Mouse (Mus musculus): ENCODE results near the gene Srrm1.

Srrm1 gene

DNA sequence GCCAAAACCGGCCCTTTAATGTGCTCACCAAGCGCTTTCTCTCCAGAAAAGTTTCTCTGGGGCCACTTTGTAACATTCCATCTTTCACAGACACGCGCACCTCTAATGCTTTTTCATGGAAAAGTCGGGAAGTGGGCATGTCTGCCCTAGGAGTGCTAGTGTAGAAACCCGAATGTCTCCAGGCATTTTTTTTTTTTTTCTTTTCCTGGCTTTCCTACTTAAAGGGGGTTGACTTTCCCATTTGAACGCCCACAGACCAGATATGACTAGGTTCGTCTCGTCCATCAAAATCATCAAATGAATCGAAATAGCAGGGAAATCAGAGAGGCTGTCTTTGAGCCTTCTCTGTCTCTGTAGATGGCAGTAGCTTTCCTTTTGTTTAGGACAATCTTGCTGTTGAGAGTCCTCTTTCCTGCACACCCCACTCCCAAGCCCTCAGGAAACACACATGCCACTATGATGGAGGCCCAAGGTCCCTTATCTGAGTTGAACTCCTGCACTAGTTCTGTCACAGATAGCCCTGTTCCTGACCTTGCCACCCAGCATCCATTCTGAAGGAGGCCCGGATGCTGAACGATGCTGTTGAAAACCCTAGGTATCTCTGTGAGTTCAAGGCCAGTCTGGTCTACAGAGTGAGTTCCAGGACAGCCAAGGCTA is 801 bp upstream of the Srrm1 start:
- DNase-seq (ENCODE audit: low read depth, low spot score) = no peak

DNA sequence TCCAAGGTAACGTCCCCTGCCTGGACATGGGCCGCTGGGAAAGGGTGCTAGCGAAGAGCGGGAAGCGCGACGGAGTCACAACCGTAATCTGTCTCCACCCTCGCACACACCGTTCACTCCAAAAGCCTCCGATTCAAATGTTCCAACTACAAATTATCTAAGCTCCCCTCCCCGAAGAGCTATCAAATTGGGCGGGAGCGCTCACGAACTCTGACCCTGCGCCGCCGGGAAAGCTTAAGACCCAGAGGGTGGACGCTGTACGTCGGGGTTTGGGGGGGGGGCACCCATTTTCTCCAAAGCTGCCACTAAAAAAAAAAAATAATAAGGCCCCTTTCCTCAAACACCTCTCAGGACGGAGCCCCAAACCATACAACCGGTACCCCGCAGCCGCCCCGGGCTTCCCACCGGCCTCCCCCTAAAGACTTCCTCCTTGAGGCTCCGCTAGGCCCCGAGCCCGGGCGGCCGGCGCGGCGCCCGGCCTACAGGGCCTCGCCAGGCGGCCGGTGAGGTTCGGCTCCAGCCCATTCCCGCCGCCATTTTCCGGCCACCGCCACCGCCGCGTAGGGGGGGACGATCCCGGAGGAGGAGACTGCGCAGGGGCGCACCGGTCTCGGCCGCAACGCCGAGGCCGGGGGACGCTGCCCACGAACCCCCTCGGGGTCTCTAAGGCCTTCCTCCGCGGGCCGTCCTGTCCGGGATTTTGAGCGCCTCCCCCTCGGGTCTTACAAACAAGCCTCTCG is 625 bp downstream of the Srrm1 start:
- DNase-seq (ENCODE audit: low read depth, low spot score) = peak; percentile 27

DNA sequence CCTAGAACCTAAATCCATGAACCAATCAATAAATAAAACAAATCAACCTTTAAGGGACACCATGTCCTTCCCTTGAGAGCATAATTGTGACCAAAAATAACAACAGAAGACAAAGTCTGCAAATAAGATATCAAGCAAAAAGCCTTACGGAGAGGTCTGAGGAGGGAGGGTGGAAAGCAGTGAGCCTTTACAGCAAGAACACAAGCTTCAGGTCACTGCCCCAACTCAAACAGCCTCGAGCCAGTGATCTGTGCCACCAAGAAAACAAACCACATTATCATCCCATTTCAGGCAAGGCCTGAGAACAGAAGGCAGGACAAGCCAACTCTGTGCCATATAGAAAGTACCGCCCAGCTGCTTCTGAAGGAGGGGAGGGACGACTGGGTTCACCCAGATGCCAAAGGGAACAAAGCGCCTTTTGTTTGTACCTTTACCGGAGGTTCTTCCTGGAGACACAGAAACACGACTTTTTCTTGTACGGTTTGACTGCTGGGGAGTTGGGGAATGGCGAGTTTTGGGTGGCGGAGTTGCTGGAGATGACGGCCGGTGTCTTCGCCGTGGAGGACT is 15.7 kb downstream of the Srrm1 start:
- peak; percentile 17 for DNase-seq (ENCODE audit: low read depth, low spot score)

DNA sequence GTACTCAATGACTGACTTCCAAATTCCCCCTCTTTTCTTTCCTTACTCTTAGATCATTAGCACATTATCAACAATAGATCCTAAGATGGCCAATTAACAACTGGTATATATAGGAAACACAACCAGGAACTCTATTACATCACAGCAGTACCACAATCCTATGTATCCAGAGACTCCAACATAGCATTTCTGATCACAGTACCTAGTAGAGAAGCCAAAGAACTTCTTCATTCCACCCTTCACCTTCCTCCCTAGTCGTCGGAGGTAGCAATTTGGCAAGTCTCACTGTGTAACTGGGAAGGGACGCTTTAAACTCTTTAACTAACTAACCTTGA is 17.1 kb downstream of the Srrm1 start:
- DNase-seq (ENCODE audit: low read depth, low spot score) = no peak

DNA sequence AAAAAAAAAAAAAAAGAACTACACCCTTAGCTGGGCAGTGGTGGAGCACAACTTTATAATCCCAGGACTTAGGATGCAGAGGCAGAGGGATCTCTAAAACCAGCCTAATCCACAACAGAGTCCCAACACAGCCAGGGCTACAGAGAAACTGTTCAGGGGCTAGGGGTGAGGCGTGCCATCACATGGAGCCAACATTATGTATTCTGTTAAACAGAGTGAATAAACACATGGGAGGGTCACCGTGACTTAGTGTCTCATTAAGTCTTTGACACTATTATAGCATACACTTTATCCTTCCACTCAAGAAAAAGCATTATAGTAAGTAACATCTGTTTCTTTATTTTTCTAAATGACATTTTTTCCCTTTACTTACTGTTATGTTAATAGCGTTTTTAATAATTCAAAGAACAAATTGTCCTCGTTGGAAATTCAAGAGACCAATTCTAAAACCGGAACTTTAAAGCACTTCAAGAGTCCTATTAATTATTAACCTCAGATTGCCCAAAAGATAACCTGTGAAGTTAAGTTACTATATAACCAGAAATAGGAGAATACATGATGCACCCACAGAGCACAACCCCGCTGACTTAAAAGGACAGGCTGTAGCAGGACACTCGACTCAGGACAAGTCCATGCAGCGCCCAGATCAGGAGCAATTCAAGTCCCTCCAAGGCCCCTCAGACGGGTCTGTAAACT is 17.6 kb downstream of the Srrm1 start:
- no peak for DNase-seq (ENCODE audit: low read depth, low spot score)

DNA sequence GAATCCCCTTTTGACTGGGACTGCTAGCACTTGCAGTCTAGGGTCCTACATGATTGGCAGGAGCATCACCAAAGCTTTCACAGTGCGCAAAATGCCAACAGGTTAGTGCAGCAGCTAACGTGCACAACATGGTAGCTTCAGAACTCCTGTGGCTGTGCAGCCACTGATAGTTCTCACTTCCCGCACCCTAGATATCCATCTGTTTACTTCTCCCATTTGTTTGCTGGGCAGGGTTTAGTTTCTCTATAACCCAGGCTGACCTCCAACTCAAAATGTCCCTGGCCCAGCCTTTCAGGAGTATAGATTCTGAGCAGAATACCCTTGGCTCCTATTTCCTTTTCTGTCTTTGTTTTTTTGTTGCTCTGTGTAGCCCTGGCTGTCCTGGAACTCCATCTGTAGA is 26.7 kb downstream of the Srrm1 start:
- DNase-seq (ENCODE audit: low read depth, low spot score) = no peak

DNA sequence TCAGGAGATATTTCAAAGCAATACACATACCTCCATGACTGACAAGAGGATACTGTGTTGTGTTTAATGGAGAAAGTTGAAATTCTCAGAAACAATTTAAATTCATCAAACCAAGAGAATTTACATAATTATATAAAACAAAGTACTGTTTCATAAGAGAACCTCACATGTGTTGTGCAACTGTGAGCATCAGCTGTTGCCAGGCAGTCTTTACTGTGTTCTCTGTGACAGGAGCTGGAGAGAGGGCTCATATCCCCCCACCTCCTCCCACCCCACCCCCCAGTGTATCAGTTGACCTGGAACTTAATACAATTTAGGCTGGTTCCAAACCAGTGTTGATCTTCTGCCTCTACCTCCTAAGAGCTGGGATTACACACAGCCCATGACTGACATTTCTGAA is 27.1 kb downstream of the Srrm1 start:
- no peak for DNase-seq (ENCODE audit: low read depth, low spot score)

DNA sequence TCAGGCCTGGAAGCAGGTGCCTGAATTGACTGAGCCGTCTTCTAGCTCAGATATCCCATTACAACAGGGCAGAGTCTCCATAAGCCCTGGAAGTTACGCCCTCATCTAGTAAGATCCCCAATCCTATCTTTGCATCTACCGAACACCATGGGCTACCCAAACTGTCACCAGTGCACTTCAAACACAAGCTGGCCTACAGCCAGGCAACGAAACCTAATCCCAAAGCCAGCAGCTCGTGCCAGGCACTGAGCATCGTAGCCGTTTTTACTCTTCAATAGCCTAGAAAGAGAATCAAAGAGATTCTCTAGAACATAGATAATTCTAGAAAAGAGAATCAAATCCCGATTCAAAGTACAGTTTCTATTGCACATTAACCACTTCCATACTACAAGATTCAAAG is 30.1 kb downstream of the Srrm1 start:
- DNase-seq (ENCODE audit: low read depth, low spot score) = no peak

DNA sequence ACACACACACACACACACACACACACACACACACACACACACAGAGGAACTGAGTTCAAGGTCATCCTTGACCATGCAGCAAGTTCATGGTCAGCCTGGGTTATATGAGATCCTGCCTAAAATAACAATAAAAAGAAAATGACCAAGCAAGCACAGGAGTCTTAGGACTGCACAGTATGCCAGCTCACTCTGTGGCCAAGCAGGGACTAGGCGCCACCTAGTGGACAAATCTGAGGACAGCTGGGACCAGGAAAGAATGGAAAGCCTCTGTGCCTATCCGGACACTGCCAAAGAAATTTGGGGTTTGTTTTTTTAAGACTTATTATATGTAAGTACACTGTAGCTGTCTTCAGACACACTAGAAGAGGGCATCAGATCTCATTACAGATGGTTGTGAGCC is 35.2 kb downstream of the Srrm1 start:
- DNase-seq (ENCODE audit: low read depth, low spot score) = peak; percentile 83

DNA sequence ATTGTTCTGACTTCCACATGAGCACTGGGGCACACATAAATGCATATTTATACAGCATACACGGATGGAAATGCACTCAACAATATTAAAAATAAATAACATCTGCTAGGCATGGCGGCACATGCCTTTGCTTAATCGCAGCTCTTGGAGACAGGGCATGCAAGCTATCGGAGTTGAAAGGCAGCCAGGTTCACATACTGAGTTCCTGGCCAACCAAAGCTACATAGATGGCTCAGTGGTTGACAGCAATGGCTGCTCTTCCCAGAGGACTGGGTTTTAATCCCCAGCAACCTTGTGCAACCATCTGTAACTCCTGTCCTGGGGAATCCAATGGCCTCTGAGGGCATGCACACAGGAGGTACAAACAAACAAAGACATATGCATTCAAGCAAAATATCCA is 35.6 kb downstream of the Srrm1 start:
- DNase-seq (ENCODE audit: low read depth, low spot score) = no peak

DNA sequence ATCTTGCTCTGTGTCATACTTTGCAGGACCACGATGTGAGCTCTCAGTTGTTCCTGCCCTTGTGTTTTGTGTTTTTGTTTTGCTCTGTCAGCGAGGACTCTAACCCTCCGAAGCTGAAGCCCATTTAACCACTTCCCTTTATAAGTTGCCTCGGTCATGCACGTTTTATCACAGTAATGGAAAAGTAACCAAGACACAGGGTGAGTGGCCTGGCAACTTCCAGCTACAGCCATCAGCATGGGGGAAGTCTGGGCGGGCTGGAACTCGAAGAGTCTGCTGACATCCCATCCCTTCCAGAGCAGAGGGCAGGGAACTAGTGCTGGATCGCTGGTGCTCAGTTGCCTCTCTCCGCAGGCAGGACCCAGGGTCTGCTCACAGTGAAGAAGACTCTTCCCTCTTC is 37.8 kb downstream of the Srrm1 start:
- no peak for DNase-seq (ENCODE audit: low read depth, low spot score)

DNA sequence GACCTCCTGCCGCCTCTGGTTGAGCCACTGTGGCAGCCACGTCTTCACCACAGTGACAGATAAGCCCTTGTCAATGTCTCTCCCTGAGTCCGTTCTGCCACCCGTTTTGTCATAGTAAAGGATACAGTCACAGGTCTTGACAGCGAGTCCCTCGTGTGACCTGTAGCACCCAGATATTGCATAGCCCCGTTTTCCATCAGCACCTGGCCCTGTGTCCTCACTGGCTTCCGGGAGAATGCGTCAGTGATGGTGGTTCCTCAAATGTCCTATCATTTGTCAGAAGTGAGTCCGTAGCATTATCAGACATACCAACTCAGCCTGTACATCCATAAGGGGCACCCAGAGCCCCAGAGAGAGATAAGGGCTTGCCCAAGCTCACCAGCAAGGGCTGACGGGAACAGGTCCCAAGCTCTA is 38.7 kb downstream of the Srrm1 start:
- DNase-seq (ENCODE audit: low read depth, low spot score) = no peak

DNA sequence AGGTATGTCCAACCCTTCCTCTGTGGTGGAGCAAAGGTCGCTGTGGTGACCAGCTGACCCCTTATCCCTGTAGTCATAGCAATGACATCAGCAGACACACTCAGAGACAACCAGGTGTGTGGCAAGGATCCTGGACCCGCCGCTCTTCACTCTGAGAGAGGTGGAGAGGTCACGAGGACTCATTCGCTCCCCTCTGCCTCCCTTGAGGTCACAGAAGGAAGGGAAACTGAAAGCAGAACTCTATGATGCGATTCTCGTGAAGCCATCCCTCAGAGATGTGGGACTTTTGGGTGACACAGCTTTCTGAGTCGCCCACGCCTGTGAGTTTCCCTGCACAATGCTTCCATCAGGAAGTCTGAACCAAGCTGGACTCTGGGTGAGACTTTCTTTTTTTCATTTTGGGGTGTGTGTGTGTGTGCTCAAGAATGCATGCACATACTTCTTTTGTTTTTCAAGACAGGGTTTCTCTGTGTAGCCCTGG is 39.3 kb downstream of the Srrm1 start:
- DNase-seq (ENCODE audit: low read depth, low spot score) = no peak

DNA sequence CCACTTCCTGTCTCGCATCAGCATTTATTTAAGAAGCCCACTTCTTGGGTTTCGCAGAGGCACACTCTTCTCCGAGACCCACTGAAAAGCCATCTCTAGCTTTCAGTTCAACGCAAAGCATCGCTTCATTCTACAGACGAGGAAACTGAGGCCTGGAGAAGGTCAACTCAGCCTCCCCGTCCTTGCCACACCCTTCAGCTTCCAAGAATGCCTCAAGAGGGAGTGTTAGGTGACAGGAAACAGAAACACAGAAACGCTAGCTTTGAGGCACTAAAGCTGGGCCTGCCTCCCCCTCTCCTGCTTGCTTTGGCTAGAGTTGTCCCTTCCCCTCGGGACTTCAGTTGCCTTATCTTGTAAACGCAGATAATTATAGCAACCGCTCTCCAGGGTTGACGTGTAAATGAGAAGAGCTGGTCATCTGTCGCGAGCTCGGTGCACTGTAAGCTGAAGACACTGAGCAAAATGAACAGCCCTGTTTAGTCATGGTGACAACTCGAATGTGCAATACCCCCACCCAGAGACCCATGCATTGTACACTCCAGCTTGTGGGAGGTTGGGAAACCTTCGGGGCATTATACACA is 39.9 kb downstream of the Srrm1 start:
- no peak for DNase-seq (ENCODE audit: low read depth, low spot score)

DNA sequence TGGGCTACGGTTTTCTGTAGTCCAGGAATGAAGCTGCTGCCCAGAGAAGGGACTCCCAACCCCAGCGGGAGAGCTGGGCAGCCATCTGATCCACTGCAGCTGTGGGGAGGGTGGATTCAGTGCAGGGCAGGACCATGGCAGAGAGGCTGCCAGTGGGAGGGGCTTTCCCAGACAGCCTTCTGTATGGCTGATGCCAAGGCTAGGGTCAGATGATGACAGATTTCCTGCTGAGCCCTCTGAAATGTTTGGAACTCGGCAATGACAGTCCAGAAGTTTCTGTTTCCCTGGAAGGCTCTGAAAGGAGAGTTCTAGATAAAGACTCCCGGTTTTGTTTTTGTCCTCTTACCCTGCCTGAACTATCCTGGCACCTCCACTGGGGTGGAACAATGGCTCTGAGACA is 40.4 kb downstream of the Srrm1 start:
- no peak for DNase-seq (ENCODE audit: low read depth, low spot score)

DNA sequence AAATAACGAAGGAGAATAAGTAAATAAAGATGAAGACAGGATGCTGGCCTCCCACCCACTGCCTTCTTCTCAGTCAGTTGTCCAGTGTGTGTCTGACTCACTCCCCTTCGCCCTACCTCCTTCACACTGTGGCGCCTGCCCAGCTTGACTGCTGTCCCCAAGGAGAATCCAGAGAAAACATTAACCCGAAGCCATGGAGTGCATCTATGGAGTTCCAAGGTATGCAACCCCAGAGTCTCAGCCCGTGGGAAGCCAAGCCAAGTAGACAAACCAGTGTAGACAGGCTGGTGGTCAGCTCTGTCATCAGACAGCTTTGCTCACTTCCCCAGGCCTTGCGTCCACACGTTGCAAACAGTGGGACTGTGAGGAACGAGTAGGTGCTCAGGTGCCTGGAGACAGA is 42.8 kb downstream of the Srrm1 start:
- DNase-seq (ENCODE audit: low read depth, low spot score) = no peak

DNA sequence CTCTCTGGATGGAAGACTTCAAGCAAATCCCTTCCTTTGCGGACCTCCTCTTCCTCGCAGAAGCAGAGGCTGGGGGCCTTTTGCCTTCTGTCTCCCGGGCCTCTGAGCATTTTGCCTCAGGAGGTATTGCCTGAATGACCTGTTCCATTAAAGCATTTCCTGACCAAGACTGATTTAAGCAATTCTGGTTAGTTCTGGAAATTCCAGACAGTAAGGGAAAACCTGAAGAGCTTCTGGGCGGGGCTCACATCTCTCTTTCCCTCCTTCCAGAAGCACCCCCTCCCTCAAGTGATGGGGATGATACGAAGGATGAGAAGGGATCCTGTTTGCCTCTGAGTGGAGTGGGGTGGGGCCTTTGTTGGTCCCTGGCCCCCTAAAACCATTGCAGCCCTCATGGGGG is 43.4 kb downstream of the Srrm1 start:
- no peak for DNase-seq (ENCODE audit: low read depth, low spot score)

DNA sequence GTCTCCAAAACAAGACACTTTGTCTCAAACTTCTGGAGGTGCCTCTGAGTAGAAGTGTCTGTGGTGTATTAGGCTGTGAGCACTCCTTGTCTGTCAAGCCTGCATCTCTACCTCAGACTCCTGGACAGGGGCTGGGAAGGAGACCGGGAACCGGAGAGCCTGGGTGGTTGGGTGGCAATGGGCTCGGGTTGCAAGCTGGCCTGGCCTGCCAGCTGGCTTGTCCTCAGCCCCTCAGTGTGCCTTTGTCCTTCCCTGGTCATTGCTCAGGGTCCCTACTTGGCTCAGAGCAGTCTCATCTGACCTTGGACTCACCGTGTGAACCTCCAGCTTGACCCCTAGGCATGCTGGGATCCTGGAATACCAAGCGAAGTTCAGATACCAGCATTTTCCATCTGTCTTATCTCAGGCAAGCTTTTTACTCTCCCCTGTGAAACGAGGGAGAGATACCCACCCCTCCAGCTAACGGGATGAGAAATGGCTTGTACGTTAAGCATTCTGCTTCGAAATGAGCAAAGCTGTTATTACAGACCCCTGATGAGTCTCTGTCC is 43.9 kb downstream of the Srrm1 start:
- no peak for DNase-seq (ENCODE audit: low read depth, low spot score)

DNA sequence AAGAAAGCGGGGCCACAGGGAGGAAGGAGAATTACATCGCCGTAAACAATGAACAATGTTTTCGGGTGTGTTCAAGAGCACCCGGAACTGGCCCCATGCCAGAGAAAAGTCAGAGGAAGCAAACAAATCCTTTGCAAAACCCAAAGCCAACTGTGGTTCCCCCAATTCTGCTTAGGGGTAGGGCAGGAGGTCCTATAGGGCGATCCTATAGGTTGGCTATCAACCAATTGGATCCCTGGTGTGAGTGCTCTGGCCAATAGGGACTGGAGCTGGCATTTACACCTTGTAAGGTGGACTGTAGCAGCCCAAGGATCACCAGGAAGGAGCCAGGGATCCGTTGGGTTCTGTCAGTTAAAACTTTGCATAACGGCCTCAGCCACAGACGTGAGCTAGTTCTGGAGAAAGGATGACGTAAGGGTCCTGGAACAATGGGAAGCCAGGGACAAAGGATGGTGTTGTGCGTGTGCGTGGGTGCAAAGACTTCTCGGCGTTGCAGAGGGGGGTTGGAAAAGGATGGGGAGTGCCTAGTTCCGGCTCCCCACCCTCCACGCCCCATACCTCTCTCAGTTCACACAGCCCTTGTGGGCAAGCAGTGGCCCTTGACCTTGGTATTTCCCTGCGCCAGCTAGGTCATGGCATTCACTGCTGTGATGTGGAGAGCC is 46.0 kb downstream of the Srrm1 start:
- DNase-seq (ENCODE audit: low read depth, low spot score) = no peak

DNA sequence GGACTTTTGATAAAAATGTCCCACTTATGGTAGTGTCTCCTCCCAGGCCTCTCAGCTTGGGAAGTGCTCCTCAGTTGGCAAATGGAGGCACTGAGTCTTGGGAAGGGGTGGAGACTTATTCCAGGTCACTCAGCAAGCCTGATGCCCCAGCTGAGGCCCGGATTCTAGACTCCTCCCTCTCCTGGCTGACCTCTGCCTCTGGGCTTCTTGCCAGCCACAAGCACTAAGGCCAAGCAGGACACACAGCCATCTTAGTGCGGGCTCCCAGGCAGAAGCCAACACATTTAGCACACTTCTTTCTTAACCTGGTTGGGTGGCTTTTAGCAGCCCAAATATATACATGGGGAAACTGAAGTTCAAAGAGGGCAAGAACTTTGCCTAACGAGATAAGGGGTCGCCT is 46.6 kb downstream of the Srrm1 start:
- no peak for DNase-seq (ENCODE audit: low read depth, low spot score)

DNA sequence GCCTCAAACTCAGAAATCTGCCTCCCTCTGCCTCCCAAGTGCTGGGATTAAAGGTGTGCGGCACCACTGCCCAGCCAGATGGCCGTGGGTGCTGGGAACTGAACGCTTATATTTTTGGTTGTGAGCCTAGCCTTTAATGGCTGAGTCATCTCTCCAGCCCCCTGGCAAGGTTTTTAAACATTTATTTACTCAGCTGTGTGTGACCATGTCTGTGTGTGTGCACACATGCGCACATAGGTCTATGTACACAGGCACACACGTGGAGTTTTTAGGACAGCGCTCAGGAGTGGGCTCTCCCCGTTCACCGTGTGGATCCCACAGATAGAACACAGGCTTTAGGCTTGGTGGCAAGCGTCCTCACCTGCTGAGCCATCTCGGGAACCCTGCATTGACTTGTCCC is 50.9 kb downstream of the Srrm1 start:
- DNase-seq (ENCODE audit: low read depth, low spot score) = no peak

Data from mesoderm, embryonic 11.5 days (tissue).